Mouse (Mus musculus) heart, postnatal 36 days (tissue): ENCODE results near the gene Pou1f1. TPM values are rescaled to one million over a fixed set of nuclear protein-coding genes. Genes with fewer than 3 reads are reported as not detected.

Source experiments
- DNase-seq, 2 experiments: peaks; one replicate each; pipeline ENCODE4 v3.0.0; 2021 to 2022
- intact Hi-C: fragments of 180-260 bp; cut with DNase I; formaldehyde crosslinking; loops from one replicate; pipeline ENCODE4 v1.15.1; 2025
- total RNA-seq, 2 experiments: library from RNA; stranded (reverse); gene quantifications; 2 replicates each; pipeline ENCODE4 v1.2.3; 2021

Pou1f1 gene
- not detected for total RNA-seq

- intact Hi-C loops = no loop called here
- DNase-seq = no peak
These were observed at the start of gene Pou1f1 for GRCm38 (mm10) chr16:65520211-65520610. Gene Pou1f1 (plus strand): TSS chr16:65520511.

GRCm38 (mm10) chr16:65470650-65471049, 49.7 kb upstream of the Pou1f1 start:
- intact Hi-C loops = loop anchor here (2.0 kb wide), 1 partner anchor 564 kb away; no protein-coding TSS in a partner anchor

GRCm38 (mm10) chr16:65472472-65473001, 47.8 kb upstream of the Pou1f1 start:
- intact Hi-C loops = loop anchor here (1.0 to 2.0 kb wide), 2 partner anchors 99 to 718 kb away; no protein-coding TSS in a partner anchor
- no peak for DNase-seq

More at GRCm38 (mm10) chr16:65470650-65471049, 49.7 kb upstream of the Pou1f1 start:
- DNase-seq = no peak

- intact Hi-C loops = no loop called here
These were observed 34.6 kb upstream of the Pou1f1 start for GRCm38 (mm10) chr16:65485726-65486125.

GRCm38 (mm10) chr16:65496030-65496429, 24.3 kb upstream of the Pou1f1 start:
- intact Hi-C loops = loop anchor here (2.0 kb wide), 1 partner anchor 591 kb away; no protein-coding TSS in a partner anchor
- DNase-seq = no peak

More at GRCm38 (mm10) chr16:65485726-65486125, 34.6 kb upstream of the Pou1f1 start:
- no peak for DNase-seq

- peak in 1 of 2 experiments; percentile 7 for DNase-seq
- intact Hi-C loops = loop anchor here (2.0 kb wide), 1 partner anchor 592 kb away; no protein-coding TSS in a partner anchor
These were observed 23.3 kb upstream of the Pou1f1 start for GRCm38 (mm10) chr16:65497049-65497448.

- intact Hi-C loops = no loop called here
These were observed 6.1 kb upstream of the Pou1f1 start for GRCm38 (mm10) chr16:65514223-65514622.

GRCm38 (mm10) chr16:65526004-65526403, 5.7 kb downstream of the Pou1f1 start:
- DNase-seq = no peak
- intact Hi-C loops = no loop called here

More at GRCm38 (mm10) chr16:65514223-65514622, 6.1 kb upstream of the Pou1f1 start:
- no peak for DNase-seq

GRCm38 (mm10) chr16:65526695-65527094, 6.4 kb downstream of the Pou1f1 start:
- intact Hi-C loops = no loop called here
- no peak for DNase-seq

- DNase-seq = no peak
- intact Hi-C loops = no loop called here
These were observed 9.3 kb downstream of the Pou1f1 start for GRCm38 (mm10) chr16:65529589-65529988.

- intact Hi-C loops = no loop called here
These were observed 11.4 kb downstream of the Pou1f1 start for GRCm38 (mm10) chr16:65531663-65532062.

GRCm38 (mm10) chr16:65533315-65533999, 13.1 kb downstream of the Pou1f1 start:
- DNase-seq = peak in 1 of 2 experiments; percentile 18
- intact Hi-C loops = no loop called here

More at GRCm38 (mm10) chr16:65531663-65532062, 11.4 kb downstream of the Pou1f1 start:
- no peak for DNase-seq

GRCm38 (mm10) chr16:65543676-65544293, 23.5 kb downstream of the Pou1f1 start:
- intact Hi-C loops = no loop called here
- DNase-seq = no peak

GRCm38 (mm10) chr16:65548960-65549359, 28.6 kb downstream of the Pou1f1 start:
- DNase-seq = no peak
- intact Hi-C loops = no loop called here

GRCm38 (mm10) chr16:65550814-65551213, 30.5 kb downstream of the Pou1f1 start:
- no peak for DNase-seq
- intact Hi-C loops = loop anchor here (10.0 kb wide), 1 partner anchor 786 kb away; no protein-coding TSS in a partner anchor

GRCm38 (mm10) chr16:65554267-65554666, 34.0 kb downstream of the Pou1f1 start:
- DNase-seq = no peak
- intact Hi-C loops = loop anchor here (10.0 kb wide), 1 partner anchor 789 kb away; no protein-coding TSS in a partner anchor

GRCm38 (mm10) chr16:65557369-65557768, 37.1 kb downstream of the Pou1f1 start:
- DNase-seq = no peak
- intact Hi-C loops = loop anchor here (10.0 kb wide), 1 partner anchor 793 kb away; no protein-coding TSS in a partner anchor

- intact Hi-C loops = loop anchor here (10.0 kb wide), 1 partner anchor 795 kb away; no protein-coding TSS in a partner anchor
- DNase-seq = no peak
These were observed 39.3 kb downstream of the Pou1f1 start for GRCm38 (mm10) chr16:65559591-65559990.

GRCm38 (mm10) chr16:65560996-65561962, 41.0 kb downstream of the Pou1f1 start:
- intact Hi-C loops = no loop called here
- DNase-seq = no peak
